Mouse (Mus musculus) small intestine, adult 2 months (tissue): ENCODE measurements around the gene Tmem127.

Source experiments
- CTCF ChIP-seq: fragments of 200-500 bp; IDR thresholded peaks from 2 replicates; pipeline ENCODE4 v1.5.1; 2012; ENCODE audit warnings: low read depth, mild to moderate bottlenecking, control low read depth, inconsistent platforms, low read length, moderate library complexity, mixed read lengths; ENCODE audit not compliant: insufficient replicate concordance, insufficient read length; ENCODE audit errors: extremely low read depth
- POLR2A ChIP-seq: fragments of 200-500 bp; IDR thresholded peaks from 2 replicates; pipeline ENCODE4 v1.6.1; 2012; ENCODE audit warnings: low read depth, mild to moderate bottlenecking, control low read depth, inconsistent platforms, low read length, moderate library complexity

DNA sequence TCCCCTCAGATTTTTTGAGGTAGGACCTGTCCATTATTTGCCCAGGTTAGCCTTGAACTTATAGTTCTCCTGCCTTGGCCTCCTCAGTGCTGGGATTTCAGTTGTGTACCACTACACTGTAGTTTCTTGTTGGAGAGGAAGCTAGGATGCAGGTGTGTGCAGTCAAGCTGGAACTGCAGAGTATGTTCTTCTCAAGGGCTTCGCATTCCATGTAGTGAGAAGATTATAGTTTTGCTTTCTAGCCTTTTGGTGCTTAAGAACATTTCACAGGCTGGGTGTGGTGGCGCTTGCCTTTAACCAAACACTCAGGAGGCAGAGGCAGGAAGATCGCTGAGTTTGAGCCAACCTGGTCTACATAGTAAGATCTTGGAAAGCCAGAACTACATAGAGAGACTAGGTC is 25.1 kb downstream of the Tmem127 start:
- TF ChIP-seq CTCF (no peak), POLR2A (no peak)
